ENCODE assay signal across 10 mouse cellular contexts in the genomic region with DNA sequence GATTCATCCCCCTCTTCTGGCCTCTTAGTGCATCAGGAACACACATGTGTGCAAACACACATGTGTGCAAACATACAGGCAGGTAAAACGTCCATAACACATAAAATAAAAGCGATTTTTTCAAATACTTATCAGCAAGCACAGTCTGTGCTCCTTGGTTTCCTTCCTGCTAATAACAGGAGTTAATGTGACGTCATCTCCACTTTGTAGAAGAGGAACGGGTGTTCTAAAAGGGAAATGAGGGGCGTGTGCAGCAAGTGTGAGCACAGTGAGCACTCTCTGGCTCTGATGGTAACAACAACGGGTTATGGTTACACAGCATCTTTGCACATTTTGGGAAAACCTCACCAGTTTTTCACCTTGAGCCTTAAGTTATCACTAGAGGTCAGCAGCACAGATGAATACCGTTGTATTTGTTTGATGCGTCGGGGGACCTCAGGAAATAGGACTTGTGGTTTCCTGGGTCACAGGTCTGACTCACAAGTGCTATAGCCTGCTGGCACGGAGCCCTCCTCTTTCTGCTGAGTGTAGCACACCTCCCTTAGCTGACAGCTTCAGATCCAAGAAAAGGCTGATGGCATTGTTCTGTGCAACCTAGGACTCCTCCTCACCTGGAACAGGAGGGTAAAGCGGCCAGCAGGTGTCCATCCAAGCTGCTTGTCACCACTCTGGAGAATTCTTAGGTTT. TPM values are rescaled to one million over a fixed set of nuclear protein-coding genes. Genes with fewer than 3 reads are reported as not detected.
DNase-seq lines count a peak whose midpoint lies in the region; ATAC-seq and TF ChIP-seq lines count a peak whose summit lies in the region.
"Had no signal": no experiment of that assay in that cellular context is flagged by ENCODE, and none has a peak within 500 bp of the region (broad histone marks: within the 10 kb centered on the region; RNA-seq: fewer than 3 reads in every experiment).

No protein-coding gene starts in this region.

- no peak for TF ChIP-seq RAD21 in MEL (IDR thresholded peaks at IDR 0.05; ENCODE audit: low read depth, low read length)

- H3K36me3 ChIP-seq in MEL (ENCODE audit: control insufficient read depth in 1 of 2, insufficient read depth in 2 of 2, low read length in 2 of 2) (peaks cover 0 to 16% of the 10 kb centered on the region in 2 experiments; a peak in 2 of 4 replicates), macrophage (ENCODE audit: inconsistent target) (no peaks in the 10 kb centered on the region)
- H3K36me3 ChIP-seq in heart, postnatal 0 days (replicated peaks; ENCODE audit: control insufficient read depth, insufficient read depth, low read length): no peaks in the 10 kb centered on the region

- TF ChIP-seq POLR2A in MEL (IDR thresholded peaks at IDR 0.05; ENCODE audit: control insufficient read depth in 1 of 2, insufficient read depth in 1 of 2, low read depth in 1 of 2, low read length in 2 of 2, poor library complexity in 1 of 2): 0 out of 4 replicates have a peak, but pooled peaks of 1 of the 2 experiments have one; percentile 38

- H3K4me2 ChIP-seq in heart, postnatal 0 days (ENCODE audit: low read depth, low read length): 0 out of 2 replicates have a peak overlapping the region, but pooled peaks have one; percentile 11

- H3K4me3 ChIP-seq in MEL (ENCODE audit: control insufficient read depth in 1 of 2, insufficient read depth in 1 of 2, low read depth in 2 of 2, low read length in 2 of 2) (peak overlapping the region; percentile 33 to 41), macrophage (ENCODE audit: inconsistent target) (peak overlapping the region; percentile 1; the same call in 1 of the 2 replicates)
- H3K4me3 ChIP-seq in heart, postnatal 0 days (ENCODE audit: low read depth, low read length): no peak overlapping the region

- no peak for TF ChIP-seq CTCF in MEL (IDR thresholded peaks at IDR 0.05 in 2 of 3, conservative IDR thresholded peaks at IDR 0.05 in 1 of 3; ENCODE audit: control insufficient read depth in 1 of 3, insufficient read depth in 1 of 3, low read depth in 2 of 3, low read length in 3 of 3, poor library complexity in 1 of 3, severe bottlenecking in 1 of 3)
- TF ChIP-seq CTCF in heart, postnatal 0 days (IDR thresholded peaks at IDR 0.05; ENCODE audit: low read depth): no peak

- no peaks in the 10 kb centered on the region for H3K9me3 ChIP-seq in MEL (replicated peaks; ENCODE audit: insufficient read depth, low read length)
- H3K9me3 ChIP-seq in heart, postnatal 0 days (replicated peaks; ENCODE audit: control insufficient read depth, low read length): no peaks in the 10 kb centered on the region

- peak; percentile 7 to 43 for DNase-seq in adrenal gland, adult (ENCODE audit: inconsistent age in 2 of 2, low spot score in 1 of 2)
- no peak for DNase-seq in adrenal gland, postnatal 10 days
- peak; percentile 93 for DNase-seq in MEL (ENCODE audit: low read depth, low spot score)
- DNase-seq in heart, postnatal 0 days (ENCODE audit: low spot score): peak; percentile 57
- DNase-seq in ovary, postnatal 14 days (ENCODE audit: low spot score): no peak
- no peak for DNase-seq in MN1 (ENCODE audit: low spot score)
- DNase-seq in layer of hippocampus, postnatal 10 days (ENCODE audit: low spot score in 2 of 2): no peak
- DNase-seq: cerebellum, adult 11 months; layer of hippocampus, postnatal 36 days had no signal

- no peaks in the 10 kb centered on the region for H3K27me3 ChIP-seq in MEL (ENCODE audit: control insufficient read depth in 1 of 2, insufficient read depth in 2 of 2, low read length in 2 of 2)
- no peaks in the 10 kb centered on the region for H3K27me3 ChIP-seq in heart, postnatal 0 days (ENCODE audit: control insufficient read depth, insufficient read depth, low read length)

- H3K79me2 ChIP-seq in MEL (ENCODE audit: control insufficient read depth, insufficient read depth, low read length, poor library complexity) (no peaks in the 10 kb centered on the region; the same call in 1 of the 2 replicates), macrophage (ENCODE audit: inconsistent target) (no peaks in the 10 kb centered on the region)

- WGBS in heart, postnatal 0 days: 38% methylated on average over 11 of the region's 11 CpGs
- WGBS in macrophage (ENCODE audit: missing documents): 3% methylated on average over 11 of the region's 11 CpGs

- H3K27ac ChIP-seq in MEL (ENCODE audit: control insufficient read depth, low read depth, low read length): peak overlapping the region; percentile 89
- peak overlapping the region; percentile 39 for H3K27ac ChIP-seq in heart, postnatal 0 days (ENCODE audit: low read depth)
- H3K27ac ChIP-seq in macrophage: peak overlapping the region; percentile 63

- peak; percentile 81 to 85 for TF ChIP-seq EP300 in MEL (IDR thresholded peaks at IDR 0.05; ENCODE audit: low read depth in 1 of 2, low read length in 2 of 2)
- peak; percentile 88 for TF ChIP-seq EP300 in heart, postnatal 0 days (IDR thresholded peaks at IDR 0.05; ENCODE audit: low read depth)

- ATAC-seq in heart, postnatal 0 days (ENCODE audit: insufficient read depth, low read depth): peak; percentile 53; the same call in 1 of the 2 replicates

- peak overlapping the region; percentile 56 for H3K9ac ChIP-seq in MEL (ENCODE audit: control insufficient read depth, low read depth, low read length, poor library complexity, severe bottlenecking)
- H3K9ac ChIP-seq in heart, postnatal 0 days (replicated peaks; ENCODE audit: low read depth, low read length): no peak overlapping the region

- peaks cover 3 to 26% of the 10 kb centered on the region in 2 experiments; a peak in 3 of 4 replicates for H3K4me1 ChIP-seq in MEL (ENCODE audit: control insufficient read depth in 1 of 2, insufficient read depth in 2 of 2, low read length in 2 of 2)
- peaks cover 19% of the 10 kb centered on the region for H3K4me1 ChIP-seq in heart, postnatal 0 days (ENCODE audit: control insufficient read depth, insufficient read depth)

TF ChIP-seq in MEL, 35 proteins besides CTCF, POLR2A, EP300 and RAD21:
- TF ChIP-seq ZNF384 (IDR thresholded peaks at IDR 0.05; ENCODE audit: low read depth, low read length) (peak; percentile 94), TAL1 (IDR thresholded peaks at IDR 0.05; ENCODE audit: low read length) (peak; percentile 90), ELF1 (IDR thresholded peaks at IDR 0.05; ENCODE audit: low read depth, low read length) (no peak), MYB (IDR thresholded peaks at IDR 0.05; ENCODE audit: low read depth, low read length) (0 out of 2 replicates have a peak, but pooled peaks have one; percentile 40), HCFC1 (IDR thresholded peaks at IDR 0.05; ENCODE audit: low read depth, low read length) (no peak), TCF12 (IDR thresholded peaks at IDR 0.05; ENCODE audit: low read depth, low read length) (peak; percentile 82), JUND (IDR thresholded peaks at IDR 0.05; ENCODE audit: low read depth, low read length) (peak; percentile 61; the same call in 1 of the 2 replicates), MAX (IDR thresholded peaks at IDR 0.05; ENCODE audit: low read length) (peak; percentile 63), USF2 (IDR thresholded peaks at IDR 0.05; ENCODE audit: borderline replicate concordance in 1 of 2, insufficient read depth in 1 of 2, low read depth in 1 of 2, low read length in 2 of 2) (no peak), POLR2AphosphoS5 (IDR thresholded peaks at IDR 0.05; ENCODE audit: borderline replicate concordance, low read depth, low read length) (no peak), BHLHE40 (IDR thresholded peaks at IDR 0.05; ENCODE audit: borderline replicate concordance, low read depth, low read length) (peak; percentile 48; the same call in 1 of the 2 replicates), MYC (IDR thresholded peaks at IDR 0.05; ENCODE audit: low read depth, low read length) (0 out of 2 replicates have a peak, but pooled peaks have one; percentile 63), SIN3A (IDR thresholded peaks at IDR 0.05; ENCODE audit: low read length) (peak; percentile 82), MXI1 (IDR thresholded peaks at IDR 0.05; ENCODE audit: low read depth, low read length) (peak; percentile 45; the same call in 1 of the 2 replicates), ETS1 (IDR thresholded peaks at IDR 0.05; ENCODE audit: low read depth, low read length) (peak; percentile 94), RCOR1 (IDR thresholded peaks at IDR 0.05; ENCODE audit: low read depth, low read length) (0 out of 2 replicates have a peak, but pooled peaks have one; percentile 41), GATA1 (IDR thresholded peaks at IDR 0.05; ENCODE audit: low read depth, low read length) (peak; percentile 81)

RNA-seq across cellular contexts. Expression of a gene that starts 5.6 kb away (rescaled TPM):
- total RNA-seq in adrenal gland, postnatal 10 days (2021): under 1 TPM; 0.27 to 0.30 TPM
- total RNA-seq in MEL (2012; rRNA removed): 0.59 and 0.65 TPM in 2 replicates
- polyA plus RNA-seq in MEL (2012; ENCODE audit: insufficient read depth in 1 of 2, insufficient read length in 2 of 2, low read depth in 1 of 2, low replicate concordance in 2 of 2, missing spikeins in 1 of 2) (1 to 10 TPM in 1 of 2 experiments, not detected in 1; 1.4 TPM), macrophage (2018) (0.14 to 0.44 TPM (median 0.24 TPM) in 3 replicates)
- total RNA-seq in heart, postnatal 0 days (2014; rRNA removed; ENCODE audit: low replicate concordance): 1.1 and 2.0 TPM in 2 replicates
- 0.37 and 0.44 TPM in 2 replicates for polyA plus RNA-seq in heart, postnatal 0 days (2015; fragmentation: Nextera tagmentation; extraction: Ambion mirVana)
- 10 to 100 TPM in 3 of 26 experiments, 1 to 10 TPM in 14, under 1 TPM in 9; 0.50 to 18.0 (median 1.4) TPM for total RNA-seq in macrophage (2018; cell fraction: chromatin; rRNA removed)
- 1 to 10 TPM in 11 of 26 experiments, under 1 TPM in 15; 0.37 to 9.6 (median 0.85) TPM for total RNA-seq in macrophage (2018; cell fraction: cytosol; rRNA removed)
- total RNA-seq in macrophage (2018; cell fraction: nucleus; rRNA removed): 10 to 100 TPM in 5 of 26 experiments, 1 to 10 TPM in 18, under 1 TPM in 3; 0.72 to 19.0 (median 2.6) TPM
- 1 to 10 TPM; 4.8 to 5.5 TPM for total RNA-seq in layer of hippocampus, postnatal 10 days (2021)

Comparison
In these comparisons a context has a peak if more than half of its experiments do, and no peak if none do; other contexts are left out.
1. DNase-seq: peak in adrenal gland, adult (2 of 2), MEL (single experiment) and heart, postnatal 0 days (single experiment); none in adrenal gland, postnatal 10 days (single experiment), ovary, postnatal 14 days (single experiment), MN1 (single experiment) and layer of hippocampus, postnatal 10 days (0 of 2).
2. H3K27ac ChIP-seq: peak in every context shown above with its lines; median percentile 89 in MEL; 63 in macrophage; 39 in heart, postnatal 0 days.